Mouse (Mus musculus) neutrophil, adult 5-6 weeks (primary cell): Measurements from ENCODE around the gene Leprot. TPM values are rescaled to one million over a fixed set of nuclear protein-coding genes. Genes with fewer than 3 reads are reported as not detected.

Experiments
- ATAC-seq: fragments of 151-379, 151-347 bp; 2 replicates; pipeline ENCODE4 v1.8.0; 2017; ENCODE audit warnings: mild to moderate bottlenecking, moderate TSS enrichment; ENCODE audit not compliant: insufficient number of reproducible peaks, poor library complexity, low FRiP score, severe bottlenecking; ENCODE audit errors: extremely low read depth
- total RNA-seq: library from RNA; stranded (forward); fragments of 200-1000 nt; gene quantifications from 2 replicates; pipeline ENCODE4 v1.2.3, GENCODE M21; 2017

The Leprot gene
- total RNA-seq, 1 experiment from 2014 or later = 39.5 TPM

- no peak for ATAC-seq
These were observed 59.7 kb downstream of the Leprot start for GRCm38 (mm10) chr4:101707234-101707633.

GRCm38 (mm10) chr4:101707953-101708352 is 60.4 kb downstream of the Leprot start:
- ATAC-seq = no peak

Other genes starting within 250 kb of the Leprot start
- gene Ak4, start 228.4 kb upstream of the Leprot start, total RNA-seq = 0.12 TPM in 1 of 2 replicates, not detected in the other
- gene Dnajc6, start 151.1 kb upstream of the Leprot start, total RNA-seq = not detected in 2 replicates
- not detected in 2 replicates for gene Lepr, start 69.7 kb downstream of the Leprot start, total RNA-seq
- not detected in 2 replicates for gene B020004J07Rik, start 196.3 kb downstream of the Leprot start, total RNA-seq
- gene C130073F10Rik, start 246.1 kb downstream of the Leprot start, total RNA-seq = not detected in 2 replicates